ENCODE assay signal across 26 mouse cellular contexts in the genomic region with DNA sequence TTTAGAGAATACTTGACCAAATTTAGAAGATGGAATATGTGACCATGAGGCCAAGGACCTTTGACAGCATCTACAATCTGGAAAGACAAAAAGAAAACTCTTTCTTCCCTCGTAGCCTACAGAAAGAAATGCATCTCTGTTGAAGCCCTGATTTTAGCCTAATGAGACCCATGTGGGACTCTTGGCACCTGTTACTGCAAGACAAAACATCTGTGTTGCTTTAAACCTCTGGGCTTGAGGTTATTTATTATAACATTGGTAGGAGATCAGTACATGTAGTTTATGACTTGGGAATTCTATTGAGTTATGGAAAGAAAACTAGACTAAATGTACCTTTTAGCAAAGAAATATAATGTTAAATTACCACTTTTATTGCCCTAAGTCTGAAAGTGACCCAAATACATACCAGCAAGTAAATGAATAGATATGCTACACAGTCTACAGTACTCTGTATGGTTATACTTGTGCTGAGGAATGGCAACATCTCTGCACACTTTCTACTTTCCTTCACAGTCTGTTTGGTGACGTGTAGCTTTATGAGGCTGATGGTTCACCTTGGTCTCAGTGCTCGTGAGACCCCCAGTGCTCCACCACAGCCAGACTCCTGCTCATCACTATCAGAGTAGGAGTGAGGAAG.
DNase-seq lines count a peak whose midpoint lies in the region; ATAC-seq lines count a peak whose summit lies in the region.
"Had no signal": no experiment of that assay in that cellular context is flagged by ENCODE, and none has a peak within 500 bp of the region (broad histone marks: within the 10 kb centered on the region; RNA-seq: fewer than 3 reads in every experiment).

No protein-coding gene starts in this region.

- H3K36me3 ChIP-seq in limb, embryonic 13.5 days = no peaks in the 10 kb centered on the region
- no peaks in the 10 kb centered on the region for H3K36me3 ChIP-seq in limb, embryonic 10.5 days
- no peaks in the 10 kb centered on the region for H3K36me3 ChIP-seq in embryonic facial prominence, embryonic 14.5 days (ENCODE audit: control insufficient read depth, insufficient read depth, low read length)
- H3K36me3 ChIP-seq: embryonic facial prominence, embryonic 13.5 days; forebrain, embryonic 10.5 days; heart, embryonic 12.5 days; heart, embryonic 15.5 days; hindbrain, embryonic 10.5 days; hindbrain, embryonic 13.5 days had no signal

- H3K9ac ChIP-seq in limb, embryonic 13.5 days = no peak overlapping the region
- H3K9ac ChIP-seq in embryonic facial prominence, embryonic 14.5 days (ENCODE audit: low read depth, low read length) = no peak overlapping the region
- H3K9ac ChIP-seq: embryonic facial prominence, embryonic 13.5 days; forebrain, embryonic 13.5 days; heart, embryonic 12.5 days; heart, embryonic 15.5 days; hindbrain, embryonic 13.5 days had no signal

- peak; percentile 75; the same call in 1 of the 2 replicates for ATAC-seq in limb, embryonic 13.5 days (ENCODE audit: low FRiP score, low read depth)
- peak; percentile 33; the same call in 1 of the 2 replicates for ATAC-seq in embryonic facial prominence, embryonic 14.5 days (ENCODE audit: low read depth)
- ATAC-seq: CD4-positive, CD25-positive, alpha-beta regulatory T cell, adult 4 months; forebrain, embryonic 13.5 days; forebrain, embryonic 16.5 days; hindbrain, embryonic 16.5 days had no signal

- H3K9me3 ChIP-seq in limb, embryonic 13.5 days = no peaks in the 10 kb centered on the region
- H3K9me3 ChIP-seq in limb, embryonic 10.5 days (replicated peaks) = no peaks in the 10 kb centered on the region
- no peaks in the 10 kb centered on the region for H3K9me3 ChIP-seq in embryonic facial prominence, embryonic 14.5 days (ENCODE audit: control insufficient read depth, low read length)
- H3K9me3 ChIP-seq: embryonic facial prominence, embryonic 13.5 days; forebrain, embryonic 10.5 days; forebrain, embryonic 13.5 days; heart, embryonic 12.5 days; heart, embryonic 15.5 days; hindbrain, embryonic 10.5 days; hindbrain, embryonic 13.5 days had no signal

- H3K4me3 ChIP-seq in limb, embryonic 13.5 days = no peak overlapping the region
- no peak overlapping the region for H3K4me3 ChIP-seq in limb, embryonic 10.5 days
- no peak overlapping the region for H3K4me3 ChIP-seq in embryonic facial prominence, embryonic 14.5 days (ENCODE audit: low read depth, low read length)
- H3K4me3 ChIP-seq: embryonic facial prominence, embryonic 13.5 days; forebrain, embryonic 10.5 days; forebrain, embryonic 13.5 days; gastrocnemius, adult 2 months; heart, embryonic 12.5 days; heart, embryonic 15.5 days; hindbrain, embryonic 10.5 days; hindbrain, embryonic 13.5 days had no signal

- H3K27ac ChIP-seq in limb, embryonic 13.5 days = no peak overlapping the region
- no peak overlapping the region for H3K27ac ChIP-seq in limb, embryonic 10.5 days
- H3K27ac ChIP-seq in embryonic facial prominence, embryonic 14.5 days (replicated peaks; ENCODE audit: low read depth, low read length) = no peak overlapping the region
- H3K27ac ChIP-seq: embryonic facial prominence, embryonic 13.5 days; forebrain, embryonic 10.5 days; forebrain, embryonic 13.5 days; gastrocnemius, adult 2 months; heart, embryonic 15.5 days; hindbrain, embryonic 10.5 days; hindbrain, embryonic 13.5 days had no signal

- DNase-seq in limb, embryonic 10.5 days (ENCODE audit: low spot score) = no peak
- peak; percentile 72 for DNase-seq in embryonic facial prominence, embryonic 14.5 days (ENCODE audit: low spot score)
- DNase-seq in forelimb bud, embryonic 11.5 days (ENCODE audit: low read depth, low spot score) = peak; percentile 35
- DNase-seq in heart, adult 9 months (ENCODE audit: low spot score in 2 of 2) = no peak
- DNase-seq in layer of hippocampus, adult 9-10 months (ENCODE audit: low spot score) = no peak
- DNase-seq: adrenal gland, adult 2 months; adrenal gland, postnatal 14 days; cerebellum, adult 11 months; cerebellum, adult 2 months; cerebellum, adult 9-11 months; cerebellum, postnatal 25 days; gastrocnemius, adult 2 months; gastrocnemius, postnatal 14 days; heart, adult 11 months; heart, postnatal 36 days had no signal

- H3K27me3 ChIP-seq in limb, embryonic 13.5 days = no peaks in the 10 kb centered on the region
- H3K27me3 ChIP-seq in limb, embryonic 10.5 days (ENCODE audit: low read depth, poor library complexity, severe bottlenecking) = no peaks in the 10 kb centered on the region
- H3K27me3 ChIP-seq in embryonic facial prominence, embryonic 14.5 days (replicated peaks; ENCODE audit: control insufficient read depth, insufficient read depth, low read length) = no peaks in the 10 kb centered on the region
- H3K27me3 ChIP-seq: embryonic facial prominence, embryonic 13.5 days; forebrain, embryonic 13.5 days; heart, embryonic 12.5 days; heart, embryonic 15.5 days; hindbrain, embryonic 13.5 days had no signal

- 42% methylated on average over 3 of the region's 3 CpGs for WGBS in limb, embryonic 13.5 days
- WGBS in limb, embryonic 10.5 days = 72% methylated on average over 3 of the region's 3 CpGs
- 63% methylated on average over 3 of the region's 3 CpGs for WGBS in embryonic facial prominence, embryonic 14.5 days

- H3K4me1 ChIP-seq in limb, embryonic 13.5 days = peaks cover 14% of the 10 kb centered on the region; the same call in 1 of the 2 replicates
- H3K4me1 ChIP-seq in limb, embryonic 10.5 days = no peaks in the 10 kb centered on the region
- H3K4me1 ChIP-seq in embryonic facial prominence, embryonic 14.5 days (ENCODE audit: control insufficient read depth, insufficient read depth, low read length) = no peaks in the 10 kb centered on the region
- H3K4me1 ChIP-seq: forebrain, embryonic 10.5 days; forebrain, embryonic 13.5 days; heart, embryonic 12.5 days; heart, embryonic 15.5 days; hindbrain, embryonic 10.5 days; hindbrain, embryonic 13.5 days had no signal

- no peak overlapping the region for H3K4me2 ChIP-seq in limb, embryonic 13.5 days (replicated peaks)
- H3K4me2 ChIP-seq in embryonic facial prominence, embryonic 14.5 days (ENCODE audit: low read depth, low read length) = no peak overlapping the region
- H3K4me2 ChIP-seq: embryonic facial prominence, embryonic 13.5 days; forebrain, embryonic 13.5 days; heart, embryonic 12.5 days; heart, embryonic 15.5 days; hindbrain, embryonic 13.5 days had no signal

Comparison
In these comparisons a context has a peak if more than half of its experiments do, and no peak if none do; other contexts are left out.
1. DNase-seq: peak in embryonic facial prominence, embryonic 14.5 days (single experiment) and forelimb bud, embryonic 11.5 days (single experiment); none in limb, embryonic 10.5 days (single experiment), heart, adult 9 months (0 of 2) and layer of hippocampus, adult 9-10 months (single experiment).